Mouse (Mus musculus): ENCODE measurements at regions not wholly inside any gene's neighbourhood (a gene's known extent, or its start where the extent isn't known, plus 50 kb on each side); places are given as distances from the start of the nearest gene placed in this dataset.
A peak's percentile ranks its signal among the peaks of the same experiment; 100 is the strongest.

GRCm38 (mm10) chr10:51792030-51792429 lies 114.5 kb downstream of the Rfx6 start:
- peak; percentile 60 for DNase-seq (ENCODE audit: low spot score)

- DNase-seq (ENCODE audit: low spot score), result no peak
These were observed 116.3 kb downstream of the Rfx6 start for GRCm38 (mm10) chr10:51793876-51794275.

- DNase-seq (ENCODE audit: low spot score), result no peak
These were observed 139.1 kb downstream of the Rfx6 start for GRCm38 (mm10) chr10:51816626-51817025.

- no peak for DNase-seq (ENCODE audit: low spot score)
These were observed 146.3 kb downstream of the Rfx6 start for GRCm38 (mm10) chr10:51823900-51824299.

- no peak for DNase-seq (ENCODE audit: low spot score)
These were observed 148.9 kb downstream of the Rfx6 start for GRCm38 (mm10) chr10:51826431-51826964.

- DNase-seq (ENCODE audit: low spot score), result no peak
These were observed 154.9 kb downstream of the Rfx6 start for GRCm38 (mm10) chr10:51832459-51832858.

GRCm38 (mm10) chr10:51843099-51843498 lies 165.5 kb downstream of the Rfx6 start:
- no peak for DNase-seq (ENCODE audit: low spot score)

GRCm38 (mm10) chr10:51846287-51846686 lies 168.7 kb downstream of the Rfx6 start:
- no peak for DNase-seq (ENCODE audit: low spot score)

GRCm38 (mm10) chr10:51869409-51869808 lies 152.9 kb upstream of the Vgll2 start:
- no peak for DNase-seq (ENCODE audit: low spot score)

GRCm38 (mm10) chr10:51911066-51911691 lies 111.1 kb upstream of the Vgll2 start:
- DNase-seq (ENCODE audit: low spot score), result peak; percentile 43

- DNase-seq (ENCODE audit: low spot score), result no peak
These were observed 110.2 kb upstream of the Vgll2 start for GRCm38 (mm10) chr10:51912096-51912495.

- no peak for DNase-seq (ENCODE audit: low spot score)
These were observed 95.7 kb upstream of the Vgll2 start for GRCm38 (mm10) chr10:51926644-51927043.

GRCm38 (mm10) chr10:51929341-51929740 lies 93.0 kb upstream of the Vgll2 start:
- DNase-seq (ENCODE audit: low spot score), result no peak

- DNase-seq (ENCODE audit: low spot score), result no peak
These were observed 92.0 kb upstream of the Vgll2 start for GRCm38 (mm10) chr10:51930266-51930665.

- DNase-seq (ENCODE audit: low spot score), result no peak
These were observed 91.6 kb upstream of the Vgll2 start for GRCm38 (mm10) chr10:51930696-51931095.

GRCm38 (mm10) chr10:51935482-51935881 lies 86.8 kb upstream of the Vgll2 start:
- DNase-seq (ENCODE audit: low spot score), result no peak

- no peak for DNase-seq (ENCODE audit: low spot score)
These were observed 81.1 kb upstream of the Vgll2 start for GRCm38 (mm10) chr10:51941192-51941591.

- DNase-seq (ENCODE audit: low spot score), result peak; percentile 37
These were observed 76.6 kb upstream of the Vgll2 start for GRCm38 (mm10) chr10:51945701-51946100.

- DNase-seq (ENCODE audit: low spot score), result no peak
These were observed 76.1 kb upstream of the Vgll2 start for GRCm38 (mm10) chr10:51946189-51946588.

- DNase-seq (ENCODE audit: low spot score), result no peak
These were observed 75.4 kb upstream of the Vgll2 start for GRCm38 (mm10) chr10:51946881-51947280.

- DNase-seq (ENCODE audit: low spot score), result no peak
These were observed 72.3 kb upstream of the Vgll2 start for GRCm38 (mm10) chr10:51950016-51950415.

- no peak for DNase-seq (ENCODE audit: low spot score)
These were observed 70.3 kb upstream of the Vgll2 start for GRCm38 (mm10) chr10:51952021-51952420.

GRCm38 (mm10) chr10:51956493-51956892 lies 65.8 kb upstream of the Vgll2 start:
- DNase-seq (ENCODE audit: low spot score), result no peak

- peak; percentile 68 for DNase-seq (ENCODE audit: low spot score)
These were observed 60.8 kb upstream of the Vgll2 start for GRCm38 (mm10) chr10:51961497-51961896.

Measured in embryo, embryonic 10.5 days (tissue).